Mouse (Mus musculus): Measurements from ENCODE around the gene Primpol. TPM values are rescaled to one million over a fixed set of nuclear protein-coding genes. Genes with fewer than 3 reads are reported as not detected.

Primpol gene
- total RNA-seq (2023), result 10 to 100 TPM; 20.5 to 22.0 TPM

GRCm38 (mm10) chr8:46616879-46617689 lies at the start of gene Primpol, which contains the start of gene Casp3:
TSS of gene Primpol (minus strand) at chr8:46617212.
TSS of gene Casp3 (plus strand) at chr8:46617291.

GRCm38 (mm10) chr8:46551615-46552440 lies 65.2 kb downstream of the Primpol start, which contains the start of gene Cenpu:
TSS of gene Cenpu (plus strand) at chr8:46552028.

Other genes starting within 250 kb of the Primpol start
- gene Acsl1, start 146.2 kb downstream of the Primpol start, total RNA-seq (2023), result 10 to 100 TPM; 17.3 to 21.5 TPM
- 1 to 10 TPM; 3.1 to 4.9 TPM for gene Cenpu, start 65.2 kb downstream of the Primpol start, total RNA-seq (2023)
- 10 to 100 TPM; 13.4 to 13.7 TPM for gene Casp3, start 79 bp upstream of the Primpol start, total RNA-seq (2023)
- 100 to 1,000 TPM; 160 to 165 TPM for gene Irf2, start 122.5 kb upstream of the Primpol start, total RNA-seq (2023)